Mouse (Mus musculus): Measurements from ENCODE around the gene Flii. TPM values are rescaled to one million over a fixed set of nuclear protein-coding genes. Genes with fewer than 3 reads are reported as not detected.

Flii gene
- polyA plus RNA-seq, 1 experiment from 2014 or later: 80.4 TPM

DNA sequence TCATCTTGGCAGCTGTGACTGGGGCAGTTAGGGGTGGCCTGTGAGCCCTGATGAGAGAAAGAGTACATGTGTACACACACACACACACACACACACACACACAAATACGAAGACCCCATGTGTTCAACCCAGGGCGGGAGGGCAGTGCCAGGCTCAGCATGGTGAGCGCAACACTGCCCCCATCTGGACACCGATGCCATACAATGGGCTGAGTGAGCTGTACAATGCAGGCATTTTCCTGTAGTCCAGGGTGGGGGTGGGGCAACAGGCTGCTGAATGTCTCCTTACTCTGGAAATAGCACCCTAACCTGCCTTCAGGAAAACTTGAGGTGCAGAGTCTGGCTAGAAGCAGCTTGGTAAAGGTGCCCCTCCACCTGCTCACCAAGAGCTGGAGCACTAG is 23.9 kb downstream of the Flii start:
- H3K9me3 ChIP-seq (replicated peaks): no peaks in the 10 kb centered on the region
- no peak overlapping the region for H3K4me2 ChIP-seq (replicated peaks)
- 31% methylated on average over 4 of the region's 4 CpGs for WGBS
- H3K9ac ChIP-seq: no peak overlapping the region
- peaks cover 36% of the 10 kb centered on the region for H3K36me3 ChIP-seq
- no peak overlapping the region for H3K27ac ChIP-seq (replicated peaks)
- H3K27me3 ChIP-seq: no peaks in the 10 kb centered on the region
- H3K4me3 ChIP-seq (replicated peaks): no peak overlapping the region
- no peak for ATAC-seq (ENCODE audit: insufficient number of reproducible peaks, low FRiP score, low TSS enrichment, low read depth)
- peaks cover 41% of the 10 kb centered on the region for H3K4me1 ChIP-seq

GRCm38 (mm10) chr11:60701611-60702010 is 25.5 kb downstream of the Flii start:
- no peaks in the 10 kb centered on the region for H3K27me3 ChIP-seq
- H3K9me3 ChIP-seq (replicated peaks): no peaks in the 10 kb centered on the region
- H3K4me3 ChIP-seq (replicated peaks): no peak overlapping the region
- H3K36me3 ChIP-seq: peaks cover 20% of the 10 kb centered on the region
- H3K4me1 ChIP-seq: peaks cover 37% of the 10 kb centered on the region
- no peak overlapping the region for H3K9ac ChIP-seq
- H3K4me2 ChIP-seq (replicated peaks): no peak overlapping the region
- 71% methylated on average over 3 of the region's 4 CpGs for WGBS
- no peak overlapping the region for H3K27ac ChIP-seq (replicated peaks)
- ATAC-seq (ENCODE audit: insufficient number of reproducible peaks, low FRiP score, low TSS enrichment, low read depth): no peak

- Histone ChIP-seq H3K27ac (replicated peaks) (peak overlapping the region; percentile 87; the same call in 1 of the 2 replicates), H3K4me1 (peaks cover 37% of the 10 kb centered on the region), H3K4me2 (replicated peaks) (peak overlapping the region; percentile 74), H3K27me3 (no peaks in the 10 kb centered on the region), H3K9me3 (replicated peaks) (no peaks in the 10 kb centered on the region), H3K36me3 (peaks cover 10% of the 10 kb centered on the region), H3K4me3 (replicated peaks) (peak overlapping the region; percentile 84), H3K9ac (peak overlapping the region; percentile 93)
- ATAC-seq (ENCODE audit: insufficient number of reproducible peaks, low FRiP score, low TSS enrichment, low read depth): no peak
- WGBS: 22% methylated on average over 12 of the region's 12 CpGs
Observed at GRCm38 (mm10) chr11:60700320-60701185, 26.5 kb downstream of the Flii start.

GRCm38 (mm10) chr11:60699524-60700075 is 27.5 kb downstream of the Flii start, which contains the start of gene Llgl1:
Gene Llgl1, plus strand, starts transcription at chr11:60699723.
- Histone ChIP-seq H3K27me3 (no peaks in the 10 kb centered on the region), H3K27ac (replicated peaks) (peak within 1 kb of the TSS; percentile 87), H3K4me2 (replicated peaks) (peak within 1 kb of the TSS; percentile 74), H3K36me3 (0 out of 2 replicates have a peak, but pooled peaks cover under 1% of the 10 kb centered on the region), H3K9ac (peak within 1 kb of the TSS; percentile 93), H3K4me3 (replicated peaks) (peak within 1 kb of the TSS; percentile 84), H3K9me3 (replicated peaks) (no peaks in the 10 kb centered on the region), H3K4me1 (peaks cover 37% of the 10 kb centered on the region)
- WGBS: under 1% methylated on average over 57 of the region's 73 CpGs
- peak; percentile 92 for ATAC-seq (ENCODE audit: insufficient number of reproducible peaks, low FRiP score, low TSS enrichment, low read depth)

DNA sequence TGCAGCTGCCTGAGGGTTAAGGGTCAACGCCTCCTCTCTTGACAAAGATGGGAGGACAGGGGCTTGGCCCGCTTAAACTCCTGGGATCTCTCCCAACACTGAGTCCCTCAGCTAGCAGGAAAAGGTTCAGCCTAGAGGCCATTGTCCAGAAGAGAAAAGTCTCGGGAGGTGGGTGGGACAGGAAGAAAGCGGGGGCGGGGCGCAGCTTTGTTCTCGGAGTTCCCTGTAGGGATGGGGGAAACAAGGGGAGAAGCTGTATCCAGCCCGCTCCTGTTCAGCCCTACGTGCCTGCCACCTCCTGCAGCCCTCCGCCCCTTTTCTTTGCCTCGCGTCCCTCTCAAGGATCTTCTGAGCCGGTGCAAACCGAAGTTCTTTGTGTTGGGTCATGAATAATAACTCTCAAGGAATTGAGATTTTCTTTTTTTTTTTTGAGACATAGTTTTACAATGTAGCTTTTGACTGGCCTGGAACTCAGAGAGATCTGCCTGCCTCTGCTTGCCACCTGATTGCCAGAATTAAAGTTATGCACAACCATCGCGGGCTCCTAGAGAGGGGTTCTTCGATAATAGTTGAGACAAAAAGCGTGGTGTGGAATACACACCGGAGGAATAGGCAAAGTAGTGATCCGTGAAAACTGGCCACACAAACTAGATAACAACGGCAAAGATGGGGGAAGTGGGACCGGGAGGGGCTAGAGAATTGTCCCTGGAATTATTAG is 28.1 kb downstream of the Flii start:
- peak overlapping the region; percentile 84 for H3K4me3 ChIP-seq (replicated peaks)

GRCm38 (mm10) chr11:60697561-60697960 is 29.5 kb downstream of the Flii start:
- H3K27me3 ChIP-seq: no peaks in the 10 kb centered on the region
- H3K9ac ChIP-seq: no peak overlapping the region
- no peaks in the 10 kb centered on the region for H3K9me3 ChIP-seq (replicated peaks)
- H3K4me2 ChIP-seq (replicated peaks): no peak overlapping the region
- ATAC-seq (ENCODE audit: insufficient number of reproducible peaks, low FRiP score, low TSS enrichment, low read depth): no peak
- WGBS: 62% methylated on average over 2 of the region's 2 CpGs
- H3K4me1 ChIP-seq: peaks cover 29% of the 10 kb centered on the region
- no peaks in the 10 kb centered on the region for H3K36me3 ChIP-seq
- no peak overlapping the region for H3K27ac ChIP-seq (replicated peaks)
- H3K4me3 ChIP-seq (replicated peaks): no peak overlapping the region

More for the DNA sequence above, 28.1 kb downstream of the Flii start:
- Histone ChIP-seq H3K36me3 (no peaks in the 10 kb centered on the region), H3K27ac (replicated peaks) (peak overlapping the region; percentile 87), H3K4me2 (replicated peaks) (peak overlapping the region; percentile 74), H3K9me3 (replicated peaks) (no peaks in the 10 kb centered on the region), H3K9ac (0 out of 2 replicates have a peak overlapping the region, but pooled peaks have one; percentile 26), H3K4me1 (peaks cover 37% of the 10 kb centered on the region), H3K27me3 (no peaks in the 10 kb centered on the region)
- ATAC-seq (ENCODE audit: insufficient number of reproducible peaks, low FRiP score, low TSS enrichment, low read depth): peak; percentile 39; the same call in 1 of the 2 replicates
- WGBS: 2% methylated on average over 22 of the region's 22 CpGs

DNA sequence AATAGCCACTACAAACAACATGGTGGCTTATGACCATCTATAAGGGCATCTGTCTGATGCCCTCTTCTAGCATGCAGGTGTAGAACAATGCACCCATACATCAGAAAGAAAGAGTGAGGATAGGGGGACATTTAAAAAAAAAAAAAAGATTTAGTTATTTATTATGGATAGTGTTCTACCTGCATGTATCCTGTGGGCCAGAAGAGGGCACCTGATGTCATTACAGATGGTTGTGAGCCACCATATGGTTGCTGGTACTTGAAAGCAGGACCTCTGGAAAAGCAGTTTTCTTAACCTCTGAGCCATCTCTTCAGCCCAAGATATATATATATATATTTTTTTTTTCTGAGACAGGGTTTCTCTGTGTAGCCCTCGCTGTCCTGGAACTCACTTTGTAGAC is 30.9 kb downstream of the Flii start:
- H3K27ac ChIP-seq (replicated peaks): no peak overlapping the region
- H3K4me1 ChIP-seq: peaks cover 20% of the 10 kb centered on the region
- H3K4me3 ChIP-seq (replicated peaks): no peak overlapping the region
- no peak overlapping the region for H3K9ac ChIP-seq
- WGBS: 82% methylated on average over 1 of the region's 1 CpGs
- H3K9me3 ChIP-seq (replicated peaks): no peaks in the 10 kb centered on the region
- ATAC-seq (ENCODE audit: insufficient number of reproducible peaks, low FRiP score, low TSS enrichment, low read depth): no peak
- H3K4me2 ChIP-seq (replicated peaks): no peak overlapping the region
- H3K27me3 ChIP-seq: no peaks in the 10 kb centered on the region
- no peaks in the 10 kb centered on the region for H3K36me3 ChIP-seq

Small RNA genes lying within 50 kb of the gene (microRNA-seq; reads per million reads assigned to microRNA genes)
- gene Mir5100 (ENCODE audit: borderline number of aligned reads): 1.9 reads per million, percentile 5 among the genes with 10 or more reads in this experiment

Other genes with a start within 250 kb of the Flii start
- gene Alkbh5, start 190.9 kb downstream of the Flii start, polyA plus RNA-seq (2015; fragmentation: Nextera tagmentation; extraction: Ambion mirVana): 36.8 and 38.6 TPM in 2 replicates
- gene Llgl1, start 27.5 kb downstream of the Flii start, polyA plus RNA-seq (2015; fragmentation: Nextera tagmentation; extraction: Ambion mirVana): 56.8 and 57.1 TPM in 2 replicates
- 15.1 and 15.3 TPM in 2 replicates for gene Mief2, start 1.1 kb upstream of the Flii start, polyA plus RNA-seq (2015; fragmentation: Nextera tagmentation; extraction: Ambion mirVana)
- gene Top3a, start 50.1 kb upstream of the Flii start, polyA plus RNA-seq (2015; fragmentation: Nextera tagmentation; extraction: Ambion mirVana): 14.1 and 15.7 TPM in 2 replicates
- 5.8 and 5.9 TPM in 2 replicates for gene Smcr8, start 50.3 kb upstream of the Flii start, polyA plus RNA-seq (2015; fragmentation: Nextera tagmentation; extraction: Ambion mirVana)
- gene Shmt1, start 84.5 kb upstream of the Flii start, polyA plus RNA-seq (2015; fragmentation: Nextera tagmentation; extraction: Ambion mirVana): 40.2 and 42.8 TPM in 2 replicates
- 38.9 and 39.0 TPM in 2 replicates for gene Dhrs7b, start 103.4 kb upstream of the Flii start, polyA plus RNA-seq (2015; fragmentation: Nextera tagmentation; extraction: Ambion mirVana)
- 61.7 and 65.5 TPM in 2 replicates for gene Tmem11, start 152.0 kb upstream of the Flii start, polyA plus RNA-seq (2015; fragmentation: Nextera tagmentation; extraction: Ambion mirVana)
- gene Natd1, start 187.5 kb upstream of the Flii start, polyA plus RNA-seq (2015; fragmentation: Nextera tagmentation; extraction: Ambion mirVana): 19.9 and 23.0 TPM in 2 replicates
- gene Map2k3, start 204.8 kb upstream of the Flii start, polyA plus RNA-seq (2015; fragmentation: Nextera tagmentation; extraction: Ambion mirVana): 102 and 113 TPM in 2 replicates